Mouse (Mus musculus) megakaryocyte-erythroid progenitor cell, adult 5-6 weeks (primary cell): ENCODE results near the gene Sncg. TPM values are rescaled to one million over a fixed set of nuclear protein-coding genes. Genes with fewer than 3 reads are reported as not detected.

Experiments used
- ATAC-seq: replicated peaks from 2 replicates; pipeline ENCODE4 v1.8.0; 2016; ENCODE audit warnings: mild to moderate bottlenecking, inconsistent platforms; ENCODE audit not compliant: severe bottlenecking, poor library complexity, low FRiP score, low TSS enrichment
- total RNA-seq, 2 experiments: library from RNA; stranded (forward) in 1 of 2; stranded (reverse) in 1 of 2; fragments of 200-1000, 215-1000 nt in 1 of 2; fragments of >200 nt in 1 of 2; fragmentation: Nextera tagmentation in 1 of 2; gene quantifications; 2 replicates each; pipeline ENCODE4 v1.2.3; 2014 to 2017

Gene Sncg
- total RNA-seq, 2 experiments from 2014 or later = not detected

GRCm38 (mm10) chr14:34347084-34347483 is 27.5 kb downstream of the Sncg start:
- ATAC-seq = no peak

DNA sequence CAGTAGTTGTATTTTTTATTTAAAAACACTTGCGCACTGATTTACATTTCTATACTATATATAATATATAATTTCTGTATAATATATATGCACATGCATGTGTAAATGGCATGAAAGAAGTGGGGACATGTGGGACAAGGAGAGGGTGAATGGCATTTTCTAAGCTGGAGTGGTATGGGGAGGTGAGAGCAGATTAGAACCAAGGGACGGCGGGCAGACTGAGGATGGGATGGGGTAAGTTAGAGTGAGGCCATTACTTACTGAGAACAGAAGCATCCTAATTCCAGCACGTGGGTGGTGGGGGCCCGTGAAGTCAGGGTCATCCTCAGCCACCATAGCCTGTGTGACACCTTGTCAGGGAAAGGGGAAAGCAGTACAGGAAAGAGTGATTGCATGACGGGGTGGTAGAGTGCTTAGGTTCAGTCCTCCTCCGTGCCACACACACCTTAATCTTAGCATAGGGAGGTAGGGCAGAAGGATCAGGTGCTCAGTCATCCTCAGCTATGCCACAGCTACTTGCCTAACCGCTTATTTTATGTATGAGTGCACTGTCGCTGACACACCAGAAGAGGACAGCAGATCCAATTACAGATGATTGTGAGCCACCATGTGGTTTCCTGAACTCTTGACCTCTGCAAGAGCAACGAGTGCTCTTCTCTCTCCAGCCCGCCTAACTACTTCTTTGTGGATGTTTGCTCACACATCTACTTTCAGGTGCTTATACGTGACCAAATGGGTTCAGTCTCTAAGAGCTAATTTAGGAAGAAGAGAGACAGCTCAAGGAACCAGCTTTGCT is 28.6 kb downstream of the Sncg start:
- ATAC-seq = no peak

DNA sequence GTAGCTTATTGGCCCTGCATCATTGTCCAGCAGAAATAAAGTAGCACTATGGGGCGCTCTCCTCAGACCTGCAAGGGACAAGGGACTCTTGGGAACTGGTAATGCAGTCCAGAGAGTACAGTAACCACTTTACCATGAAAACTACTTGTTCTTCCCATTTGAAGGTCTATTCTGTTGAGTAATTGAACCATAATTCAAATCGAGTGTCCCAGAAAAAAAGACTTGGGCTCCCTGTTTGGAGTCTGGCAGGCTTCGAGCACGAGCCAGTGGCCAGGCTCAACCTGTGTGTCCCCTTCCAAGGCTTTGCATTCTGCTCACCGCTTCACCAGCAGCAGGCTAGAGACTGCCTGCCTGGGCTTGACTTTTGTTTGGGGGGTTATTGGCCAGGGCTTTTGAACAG is 30.2 kb downstream of the Sncg start:
- no peak for ATAC-seq

DNA sequence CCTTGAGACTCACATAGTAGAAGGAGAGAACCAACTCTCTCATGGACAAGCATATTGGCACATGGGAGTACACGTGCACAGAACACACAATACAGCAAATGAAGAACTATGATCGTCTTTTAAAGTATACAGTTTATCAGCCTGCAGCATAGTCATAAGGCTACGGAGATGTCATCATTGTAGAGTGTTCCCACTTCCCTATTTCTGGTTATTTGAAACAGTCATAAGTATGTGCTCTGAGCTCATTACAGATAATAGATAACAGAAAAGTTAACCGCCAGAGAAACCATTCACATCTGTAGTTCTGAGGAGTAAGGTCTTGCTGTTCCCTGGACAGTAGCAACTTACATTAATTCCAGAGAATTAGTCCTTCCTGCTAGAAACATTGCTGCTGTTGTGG is 31.5 kb downstream of the Sncg start:
- no peak for ATAC-seq

DNA sequence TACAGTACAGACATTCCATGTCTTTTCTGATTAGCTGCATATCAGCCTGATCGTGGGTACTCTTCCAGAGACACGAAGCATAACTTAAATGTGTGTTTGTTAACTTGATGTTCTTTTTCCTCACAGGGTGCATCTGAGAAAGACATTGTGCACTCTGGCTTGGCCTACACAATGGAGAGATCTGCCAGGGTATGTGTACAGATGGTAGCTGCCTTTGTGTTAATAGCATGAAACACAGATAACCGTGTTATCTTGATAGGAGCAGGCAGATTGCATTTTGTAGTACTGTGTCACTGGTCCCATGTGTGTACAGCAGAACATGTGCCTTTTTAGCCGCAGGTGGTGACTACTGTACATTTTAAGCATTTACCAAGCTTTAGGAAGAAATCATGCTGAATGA is 32.6 kb downstream of the Sncg start:
- peak; percentile 18; the same call in 1 of the 2 replicates for ATAC-seq

DNA sequence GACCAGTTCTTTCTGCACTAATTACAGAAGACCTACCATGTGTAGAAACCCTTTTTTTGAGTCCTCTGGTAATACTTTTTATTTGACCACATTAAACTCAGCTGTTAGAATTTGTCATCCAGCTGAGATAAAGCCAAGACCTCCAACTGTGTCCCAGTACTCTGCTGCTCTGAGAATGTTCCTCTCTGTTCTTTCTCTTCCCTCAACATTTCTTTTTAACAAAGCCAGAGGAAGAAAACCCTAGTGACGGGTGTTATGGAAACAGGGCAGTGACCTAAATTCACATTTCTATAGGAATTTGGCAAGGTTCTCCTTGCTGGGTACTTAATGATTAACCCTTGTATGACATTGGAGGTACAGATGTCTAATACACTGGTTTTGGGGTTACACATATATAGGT is 35.1 kb downstream of the Sncg start:
- no peak for ATAC-seq

DNA sequence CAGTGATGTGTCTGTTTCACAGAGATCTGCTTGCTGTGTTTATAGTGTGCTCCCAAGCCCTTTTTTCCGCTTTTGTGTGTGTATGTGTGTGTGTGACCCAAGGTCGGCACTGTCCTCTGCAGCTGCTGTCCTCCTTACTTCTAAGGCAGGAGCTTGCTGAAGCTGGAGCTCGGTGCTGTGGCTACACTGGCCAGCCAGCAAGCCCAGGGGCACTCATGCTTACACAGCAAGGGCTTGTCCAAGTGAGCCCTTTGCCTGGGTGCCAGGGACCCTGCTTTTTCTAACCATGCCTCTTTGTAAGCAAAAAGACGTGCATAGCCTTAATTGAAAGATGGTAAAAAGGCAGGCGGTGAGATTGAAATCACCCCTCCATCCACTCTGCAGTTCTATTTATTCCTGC is 42.1 kb downstream of the Sncg start:
- ATAC-seq = no peak

- no peak for ATAC-seq
Observed at GRCm38 (mm10) chr14:34331886-34332285, 42.7 kb downstream of the Sncg start.

GRCm38 (mm10) chr14:34330657-34331158 is 43.9 kb downstream of the Sncg start:
- ATAC-seq = no peak

- peak; percentile 50 for ATAC-seq
Observed at GRCm38 (mm10) chr14:34327618-34328017, 47.0 kb downstream of the Sncg start.

GRCm38 (mm10) chr14:34326606-34327005 is 48.0 kb downstream of the Sncg start:
- no peak for ATAC-seq

DNA sequence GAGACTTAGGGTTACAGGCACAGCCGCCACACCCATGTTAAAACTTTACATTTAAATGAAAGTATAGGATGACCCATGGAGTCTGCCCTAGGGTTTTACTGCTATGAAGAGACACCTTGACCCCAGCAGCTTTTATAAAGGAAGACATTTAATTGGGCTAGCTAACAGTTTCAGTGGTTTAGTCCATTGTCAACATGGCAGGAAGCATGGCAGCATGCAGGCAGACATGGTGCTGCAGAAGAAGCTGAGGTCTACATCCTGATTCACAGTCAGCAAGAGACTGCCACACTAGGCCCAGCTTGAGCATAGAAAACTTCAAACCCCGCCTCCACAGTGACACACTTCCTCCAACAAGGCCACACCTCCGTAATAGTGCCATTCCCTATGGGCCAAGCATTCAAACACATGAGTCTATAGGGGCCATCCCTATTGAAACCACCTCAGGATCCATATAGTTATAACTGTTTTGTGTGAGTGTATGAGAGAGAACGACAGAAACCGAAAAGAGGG is 51.0 kb downstream of the Sncg start:
- no peak for ATAC-seq

Other genes starting within 250 kb of the Sncg start
- gene Npy4r, start 222.3 kb downstream of the Sncg start, total RNA-seq (2014; fragmentation: Nextera tagmentation) = not detected in 2 replicates
- gene Npy4r, start 222.3 kb downstream of the Sncg start, total RNA-seq (2017) = not detected in 2 replicates
- not detected in 2 replicates for gene Gprin2, start 173.1 kb downstream of the Sncg start, total RNA-seq (2014; fragmentation: Nextera tagmentation)
- not detected in 2 replicates for gene Gprin2, start 173.1 kb downstream of the Sncg start, total RNA-seq (2017)
- not detected in 2 replicates for gene Syt15, start 155.2 kb downstream of the Sncg start, total RNA-seq (2014; fragmentation: Nextera tagmentation)
- gene Syt15, start 155.2 kb downstream of the Sncg start, total RNA-seq (2017) = not detected in 2 replicates
- 8.0 and 9.1 TPM in 2 replicates for gene Shld2, start 64.3 kb downstream of the Sncg start, total RNA-seq (2014; fragmentation: Nextera tagmentation)
- 17.1 and 18.0 TPM in 2 replicates for gene Shld2, start 64.3 kb downstream of the Sncg start, total RNA-seq (2017)
- gene Glud1, start 64.1 kb downstream of the Sncg start, total RNA-seq (2014; fragmentation: Nextera tagmentation) = 38.5 and 40.5 TPM in 2 replicates
- gene Glud1, start 64.1 kb downstream of the Sncg start, total RNA-seq (2017) = 34.3 and 37.8 TPM in 2 replicates
- gene Fam25c, start 19.4 kb downstream of the Sncg start, total RNA-seq (2014; fragmentation: Nextera tagmentation) = not detected in 2 replicates
- not detected in 2 replicates for gene Fam25c, start 19.4 kb downstream of the Sncg start, total RNA-seq (2017)
- not detected in 2 replicates for gene Mmrn2, start 676 bp upstream of the Sncg start, total RNA-seq (2014; fragmentation: Nextera tagmentation)
- not detected in 2 replicates for gene Mmrn2, start 676 bp upstream of the Sncg start, total RNA-seq (2017)
- gene Bmpr1a, start 128.6 kb upstream of the Sncg start, total RNA-seq (2014; fragmentation: Nextera tagmentation) = 0.49 TPM in 1 of 2 replicates, not detected in the other
- not detected in 2 replicates for gene Bmpr1a, start 128.6 kb upstream of the Sncg start, total RNA-seq (2017)
- not detected in 2 replicates for gene 9230112D13Rik, start 148.0 kb upstream of the Sncg start, total RNA-seq (2014; fragmentation: Nextera tagmentation)
- gene 9230112D13Rik, start 148.0 kb upstream of the Sncg start, total RNA-seq (2017) = not detected in 2 replicates
- not detected in 2 replicates for gene Ldb3, start 213.9 kb upstream of the Sncg start, total RNA-seq (2014; fragmentation: Nextera tagmentation)
- not detected in 2 replicates for gene Ldb3, start 213.9 kb upstream of the Sncg start, total RNA-seq (2017)
- gene Opn4, start 225.4 kb upstream of the Sncg start, total RNA-seq (2014; fragmentation: Nextera tagmentation) = not detected in 2 replicates
- not detected in 2 replicates for gene Opn4, start 225.4 kb upstream of the Sncg start, total RNA-seq (2017)